Comparison of ENCODE assay signal across 8 mouse cellular contexts in the genomic region with DNA sequence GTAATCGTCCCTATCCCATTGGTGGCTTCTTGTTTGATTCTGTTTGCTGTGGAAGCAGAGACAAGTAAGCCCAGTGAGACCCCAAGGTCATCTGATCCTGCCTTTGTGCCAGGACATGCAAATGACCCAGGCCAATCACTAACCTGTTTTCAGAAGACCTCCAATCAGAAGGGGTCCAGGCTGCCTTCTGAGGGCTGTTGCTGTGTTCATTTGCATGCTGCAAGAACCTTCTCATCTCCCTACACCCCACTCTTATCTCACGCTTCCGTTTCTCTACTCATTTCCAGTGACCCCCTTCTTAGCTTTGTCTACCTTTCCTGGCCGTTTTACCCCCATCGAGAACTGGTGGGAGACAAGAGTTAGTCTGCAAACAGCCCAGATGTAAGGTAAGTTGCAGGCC. TPM values are rescaled to one million over a fixed set of nuclear protein-coding genes. Genes with fewer than 3 reads are reported as not detected.
A peak's percentile ranks its signal among the peaks of the same experiment; 100 is the strongest.
DNase-seq lines count a peak whose midpoint lies in the region; ATAC-seq and TF ChIP-seq lines count a peak whose summit lies in the region.

A gene (plus strand): TSS at position 229 of the 400 bp plus-strand sequence.

- dilution Hi-C loops in CH12.LX (cut with MboI; ENCODE audit: extremely low pct_ligation_motif_present, extremely low pct_unique_long_range_greater_than_20kb, low sequenced_read_pairs), result no loop called here

- peaks cover 0 to 37% of the 10 kb centered on the region in 2 experiments; a peak in 2 of 4 replicates for H3K4me1 ChIP-seq in CH12.LX (ENCODE audit: control insufficient read depth in 1 of 2, insufficient read depth in 2 of 2)
- peaks cover 4% of the 10 kb centered on the region; the same call in 1 of the 2 replicates for H3K4me1 ChIP-seq in embryonic facial prominence, embryonic 14.5 days (ENCODE audit: control insufficient read depth, insufficient read depth, low read length)
- peaks cover 11% of the 10 kb centered on the region; the same call in 1 of the 2 replicates for H3K4me1 ChIP-seq in intestine, embryonic 15.5 days (replicated peaks)

- 58% methylated on average over 5 of the region's 5 CpGs for WGBS in embryonic facial prominence, embryonic 14.5 days
- WGBS in intestine, embryonic 15.5 days, result 38% methylated on average over 5 of the region's 5 CpGs

- TF ChIP-seq EP300 in CH12.LX (IDR thresholded peaks at IDR 0.05; ENCODE audit: low read length), result no peak

- no peak within 1 kb of the TSS for H3K9ac ChIP-seq in CH12.LX (ENCODE audit: insufficient read depth, low read depth)
- peak within 1 kb of the TSS; percentile 42; the same call in 1 of the 2 replicates for H3K9ac ChIP-seq in embryonic facial prominence, embryonic 14.5 days (ENCODE audit: low read depth, low read length)
- peak within 1 kb of the TSS; percentile 37 for H3K9ac ChIP-seq in intestine, embryonic 15.5 days

- no peak for ATAC-seq in embryonic facial prominence, embryonic 14.5 days (ENCODE audit: low read depth)
- ATAC-seq in intestine, embryonic 15.5 days, result no peak
- no peak for ATAC-seq in erythroblast, adult 5-6 weeks (replicated peaks; ENCODE audit: low FRiP score, poor library complexity, severe bottlenecking)
- ATAC-seq in inflammation-experienced regulatory T-cells, adult 6 months, result no peak

- no peaks in the 10 kb centered on the region for H3K9me3 ChIP-seq in CH12.LX (replicated peaks; ENCODE audit: low read length)
- H3K9me3 ChIP-seq in embryonic facial prominence, embryonic 14.5 days (ENCODE audit: control insufficient read depth, low read length), result no peaks in the 10 kb centered on the region
- no peaks in the 10 kb centered on the region for H3K9me3 ChIP-seq in intestine, embryonic 15.5 days

- peak within 1 kb of the TSS; percentile 63 for H3K4me2 ChIP-seq in CH12.LX (ENCODE audit: insufficient read depth, low read depth, poor library complexity, severe bottlenecking)
- H3K4me2 ChIP-seq in embryonic facial prominence, embryonic 14.5 days (ENCODE audit: low read depth, low read length), result peak within 1 kb of the TSS; percentile 50
- peak within 1 kb of the TSS; percentile 54 for H3K4me2 ChIP-seq in intestine, embryonic 15.5 days (replicated peaks)

- TF ChIP-seq RAD21 in CH12.LX (IDR thresholded peaks at IDR 0.05; ENCODE audit: low read depth, low read length), result no peak

- in situ Hi-C loops in CH12.LX (cut with MboI; ENCODE audit: low pct_ligation_motif_present, low pct_unique_long_range_greater_than_20kb, low sequenced_read_pairs), result no loop called here

- peaks cover 0 to 14% of the 10 kb centered on the region in 2 experiments for H3K36me3 ChIP-seq in CH12.LX (replicated peaks in 1 of 2; ENCODE audit: control insufficient read depth in 1 of 2, insufficient read depth in 1 of 2, low read length in 1 of 2)
- no peaks in the 10 kb centered on the region for H3K36me3 ChIP-seq in embryonic facial prominence, embryonic 14.5 days (ENCODE audit: control insufficient read depth, insufficient read depth, low read length)
- H3K36me3 ChIP-seq in intestine, embryonic 15.5 days, result no peaks in the 10 kb centered on the region

- H3K27me3 ChIP-seq in CH12.LX (replicated peaks), result no peaks in the 10 kb centered on the region
- H3K27me3 ChIP-seq in embryonic facial prominence, embryonic 14.5 days (replicated peaks; ENCODE audit: control insufficient read depth, insufficient read depth, low read length), result no peaks in the 10 kb centered on the region
- no peaks in the 10 kb centered on the region for H3K27me3 ChIP-seq in intestine, embryonic 15.5 days (replicated peaks)

- no peak for TF ChIP-seq CTCF in CH12.LX (conservative IDR thresholded peaks at IDR 0.05 in 1 of 2, IDR thresholded peaks at IDR 0.05 in 1 of 2; ENCODE audit: low read depth in 2 of 2, low read length in 2 of 2)

- H3K27ac ChIP-seq in CH12.LX (ENCODE audit: insufficient read depth, low read depth), result no peak within 1 kb of the TSS
- H3K27ac ChIP-seq in embryonic facial prominence, embryonic 14.5 days (replicated peaks; ENCODE audit: low read depth, low read length), result peak within 1 kb of the TSS; percentile 44; the same call in 1 of the 2 replicates
- no peak within 1 kb of the TSS for H3K27ac ChIP-seq in intestine, embryonic 15.5 days

- H3K4me3 ChIP-seq in CH12.LX (replicated peaks in 1 of 3; ENCODE audit: low read depth in 2 of 3, low read length in 2 of 3, poor library complexity in 1 of 3), result peak within 1 kb of the TSS; percentile 2 to 55 (median 40)
- peak within 1 kb of the TSS; percentile 28 for H3K4me3 ChIP-seq in embryonic facial prominence, embryonic 14.5 days (ENCODE audit: low read depth, low read length)
- peak within 1 kb of the TSS; percentile 18; the same call in 1 of the 2 replicates for H3K4me3 ChIP-seq in intestine, embryonic 15.5 days (replicated peaks)

- no peaks in the 10 kb centered on the region for H3K79me2 ChIP-seq in CH12.LX (replicated peaks; ENCODE audit: control insufficient read depth, extremely low read depth, insufficient read depth, poor library complexity, severe bottlenecking)

- no peak for DNase-seq in gastrocnemius, postnatal 10 days
- DNase-seq in gastrocnemius, adult 18-20 months (ENCODE audit: low spot score), result no peak
- DNase-seq in CH12.LX (ENCODE audit: extremely low read depth), result peak; percentile 76
- no peak for DNase-seq in embryonic facial prominence, embryonic 14.5 days (ENCODE audit: low spot score)
- no peak for DNase-seq in spleen, postnatal 36 days (ENCODE audit: low spot score in 2 of 2)

- no peak for TF ChIP-seq POLR2A in CH12.LX (IDR thresholded peaks at IDR 0.05; ENCODE audit: low read depth, low read length)

TF ChIP-seq in CH12.LX, 34 proteins besides CTCF, POLR2A, EP300 and RAD21:
- TF ChIP-seq ELF1 (IDR thresholded peaks at IDR 0.05; ENCODE audit: low read depth, low read length) (no peak), MAFK (IDR thresholded peaks at IDR 0.05; ENCODE audit: insufficient replicate concordance, low read length) (no peak), MAX (IDR thresholded peaks at IDR 0.05; ENCODE audit: low read length) (0 out of 2 replicates have a peak, but pooled peaks have one; percentile 11), TBP (conservative IDR thresholded peaks at IDR 0.05; ENCODE audit: low read depth, low read length) (0 out of 2 replicates have a peak, but pooled peaks have one; percentile 24)

RNA-seq across cellular contexts. Expression of the gene that starts here (rescaled TPM):
- total RNA-seq in gastrocnemius, postnatal 10 days (2021), result 10 to 100 TPM; 39.2 to 52.3 TPM
- total RNA-seq in gastrocnemius, adult 18-20 months (2021), result 1 to 10 TPM; 4.4 to 5.4 TPM
- total RNA-seq in CH12.LX (2012; rRNA removed) (1.2 and 1.8 TPM in 2 replicates), CH12.LX (2014; rRNA removed) (6.7 and 8.5 TPM in 2 replicates)
- 4.0 and 5.9 TPM in 2 replicates for polyA plus RNA-seq in CH12.LX (2012; ENCODE audit: insufficient read length, low read depth)
- 9.3 and 9.4 TPM in 2 replicates for polyA plus RNA-seq in embryonic facial prominence, embryonic 14.5 days (2014; fragmentation: Nextera tagmentation; extraction: Ambion mirVana)
- polyA plus RNA-seq in intestine, embryonic 15.5 days (2015; fragmentation: Nextera tagmentation; extraction: Ambion mirVana), result 13.0 and 14.4 TPM in 2 replicates
- total RNA-seq in erythroblast, adult 5-6 weeks (2015; ENCODE audit: low replicate concordance), result 0.38 TPM in 1 of 2 replicates, not detected in the other
- total RNA-seq in erythroblast, adult 5-6 weeks (2017; ENCODE audit: low replicate concordance), result not detected in 2 replicates
- under 1 TPM in 1 of 3 experiments, not detected in 2; 0.26 TPM for polyA plus RNA-seq in inflammation-experienced regulatory T-cells, adult 6 months (2017; shearing (Covaris generic))

Comparison
In these comparisons a context has a peak if more than half of its experiments do, and no peak if none do; other contexts are left out.
1. RNA of the gene that starts here (total RNA-seq): 39.2 to 52.3 TPM in gastrocnemius, postnatal 10 days; 1.2 to 8.5 TPM in CH12.LX, 4.4 to 5.4 TPM in gastrocnemius, adult 18-20 months and 0.38 TPM in erythroblast, adult 5-6 weeks; every median in the first group is over 4 times any median in the second.
2. Peak in every context shown above with its lines, with median percentiles within 50 percentile points of each other: H3K4me2 ChIP-seq and H3K4me3 ChIP-seq.